Mouse (Mus musculus): ENCODE data around the gene Gpr39. TPM values are rescaled to one million over a fixed set of nuclear protein-coding genes. Genes with fewer than 3 reads are reported as not detected.
A peak's percentile ranks its signal among the peaks of the same experiment; 100 is the strongest.
"Not testable (repeated sequence)": the region's sequence is repeated elsewhere in the genome, so short reads cannot be mapped to it uniquely, and the experiment has no call there.

Gpr39 gene
- under 1 TPM; 0.33 to 0.34 TPM for total RNA-seq (2021)

DNA sequence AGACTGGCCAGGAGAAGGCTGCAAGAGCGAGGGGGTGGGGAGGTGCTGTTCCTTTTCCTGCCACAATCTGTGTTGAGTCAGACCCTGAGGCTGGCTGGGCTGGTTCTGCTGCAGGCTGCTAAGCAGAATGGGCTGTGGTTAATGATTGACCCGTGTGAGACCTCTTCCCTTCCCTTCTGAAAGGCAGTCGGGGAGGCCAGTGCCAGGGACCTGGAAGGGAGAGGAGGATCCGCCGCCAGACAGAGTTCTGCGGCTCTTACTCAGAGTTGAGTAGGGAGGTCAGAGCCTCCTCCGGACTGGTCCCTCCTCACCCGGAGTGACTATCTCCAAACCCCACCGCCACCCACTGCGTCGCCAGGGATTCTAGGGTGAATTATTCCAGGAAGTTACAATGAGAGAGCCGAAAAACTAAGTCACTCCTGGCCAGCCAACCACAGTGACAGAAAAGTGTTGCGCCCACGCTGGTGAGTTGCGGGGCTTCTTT lies at the start of gene Gpr39:
TSS of gene Gpr39 (plus strand) at position 206 of the 484 bp plus-strand sequence.
- no peak for DNase-seq (ENCODE audit: extremely low spot score in 1 of 2, low spot score in 1 of 2)

GRCm38 (mm10) chr1:125639501-125640253 lies 37.1 kb upstream of the Gpr39 start:
- DNase-seq (ENCODE audit: extremely low spot score in 1 of 2, low spot score in 1 of 2), result peak in 1 of 2 experiments; percentile 6

DNA sequence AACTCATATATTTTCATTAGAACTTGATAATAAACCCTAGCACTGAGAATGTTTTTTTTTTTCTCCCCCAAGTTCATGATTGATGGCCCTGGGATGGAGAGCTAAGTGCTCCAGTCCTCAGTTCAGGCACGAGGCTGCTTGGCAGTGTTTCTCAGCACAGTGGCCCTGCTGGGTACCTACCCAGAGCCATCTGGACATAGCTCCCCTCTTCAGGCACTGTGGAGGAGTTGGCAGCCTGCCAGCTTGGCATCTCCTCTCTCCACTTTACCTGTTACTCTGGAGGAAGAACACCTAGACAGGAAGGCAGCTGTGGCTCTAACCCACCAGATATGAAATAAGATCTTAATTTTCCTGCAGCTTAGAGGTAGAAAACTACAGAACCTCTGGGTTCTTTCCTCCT lies 33.2 kb upstream of the Gpr39 start:
- DNase-seq (ENCODE audit: extremely low spot score in 1 of 2, low spot score in 1 of 2), result no peak

DNA sequence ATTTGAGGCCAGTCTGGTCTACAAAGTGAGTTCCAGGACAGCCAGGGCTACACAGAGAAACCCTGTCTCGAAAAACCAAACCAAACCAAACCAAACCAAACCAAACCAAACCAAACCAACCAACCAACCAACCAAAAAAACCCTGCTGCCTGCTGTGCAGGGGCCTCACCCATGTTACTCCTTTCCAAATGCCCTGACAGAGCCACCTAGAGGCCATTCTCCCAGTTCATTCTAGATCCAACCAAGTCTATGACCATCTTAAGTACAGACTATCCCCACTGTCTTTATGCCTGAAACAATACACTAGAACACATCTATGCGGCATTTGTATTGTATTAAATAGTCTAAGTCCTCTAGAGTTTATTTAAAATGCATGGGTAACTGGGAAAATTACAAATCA lies 30.0 kb upstream of the Gpr39 start:
- DNase-seq (ENCODE audit: extremely low spot score in 1 of 2, low spot score in 1 of 2), result not testable (repeated sequence)

DNA sequence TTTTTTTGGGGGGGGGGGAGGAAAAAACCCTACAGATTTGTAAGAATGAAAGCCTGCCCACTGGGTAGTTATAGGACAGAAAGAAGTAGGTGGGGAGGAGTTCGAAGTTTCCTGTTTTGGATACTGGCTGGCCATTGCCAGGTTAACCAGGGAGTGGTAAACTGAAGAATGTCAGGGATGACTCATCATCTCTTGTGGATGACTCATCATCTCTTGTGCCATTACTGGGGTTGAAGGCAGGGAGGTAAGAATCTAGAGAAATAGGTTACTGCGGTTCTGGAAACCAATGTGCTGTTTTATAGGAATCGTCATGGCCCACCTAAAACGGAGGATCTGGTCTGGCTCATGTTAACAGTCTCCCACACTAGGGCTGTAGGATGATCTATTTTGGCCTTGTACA lies 28.8 kb upstream of the Gpr39 start:
- no peak for DNase-seq (ENCODE audit: extremely low spot score in 1 of 2, low spot score in 1 of 2)

- DNase-seq (ENCODE audit: extremely low spot score in 1 of 2, low spot score in 1 of 2), result no peak
Measured at GRCm38 (mm10) chr1:125649056-125649455, 27.7 kb upstream of the Gpr39 start.

DNA sequence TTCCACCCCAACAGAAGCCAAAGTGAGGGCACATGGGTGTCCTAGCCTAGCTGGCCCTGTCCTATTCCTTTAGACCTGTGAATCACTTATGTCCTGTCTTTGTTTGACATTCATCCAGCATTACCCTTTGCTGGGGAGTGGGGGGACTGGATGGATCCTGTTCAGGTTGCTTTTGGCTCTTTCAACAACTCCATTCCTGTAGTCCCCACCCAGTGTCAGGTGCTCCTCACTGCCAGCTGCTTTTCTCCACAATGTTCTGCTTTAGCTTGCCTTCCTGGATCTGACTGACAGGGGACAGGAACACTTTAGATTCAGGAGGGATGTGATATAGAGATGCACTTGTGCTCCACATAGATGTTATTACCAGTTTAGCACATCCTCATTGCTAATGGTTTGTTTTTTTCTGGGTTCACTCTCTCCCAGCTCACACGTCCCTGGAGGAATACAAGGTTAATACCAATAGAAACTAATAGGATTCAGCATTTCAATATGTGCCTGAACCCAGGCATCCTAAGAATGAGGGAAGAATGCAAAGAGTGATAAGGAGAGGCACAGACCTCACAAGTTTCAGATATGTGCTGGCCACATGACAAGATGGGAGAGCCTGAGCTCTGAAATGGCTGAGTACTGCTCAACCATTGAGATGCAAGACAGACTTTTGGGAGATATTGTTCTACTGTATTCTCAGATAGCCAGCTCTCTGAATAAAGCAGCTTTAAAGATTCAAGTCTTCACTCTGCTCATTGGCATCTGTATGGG lies 23.8 kb upstream of the Gpr39 start:
- no peak for DNase-seq (ENCODE audit: extremely low spot score in 1 of 2, low spot score in 1 of 2)

GRCm38 (mm10) chr1:125657416-125657815 lies 19.4 kb upstream of the Gpr39 start:
- DNase-seq (ENCODE audit: extremely low spot score in 1 of 2, low spot score in 1 of 2), result no peak

- no peak for DNase-seq (ENCODE audit: extremely low spot score in 1 of 2, low spot score in 1 of 2)
Measured at GRCm38 (mm10) chr1:125660151-125660550, 16.6 kb upstream of the Gpr39 start.

DNA sequence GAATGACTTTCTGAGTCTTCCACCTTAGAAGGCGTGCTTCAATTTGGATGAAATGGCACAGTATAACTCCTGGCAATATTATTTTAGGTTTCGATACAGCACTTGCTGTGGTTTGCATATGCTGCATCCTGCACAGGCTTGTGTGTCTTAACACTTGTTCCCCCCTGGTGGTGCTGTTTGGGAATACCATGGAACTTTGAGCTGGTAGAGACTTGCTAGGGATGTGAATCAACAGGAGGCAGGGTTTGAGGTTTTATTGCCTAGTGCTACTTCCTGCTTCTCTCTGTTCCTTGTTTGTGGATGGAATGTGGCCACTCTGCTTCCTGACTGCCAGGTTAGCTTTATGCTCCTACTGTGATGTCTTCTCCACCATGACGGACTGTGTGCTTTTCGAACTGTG lies 15.9 kb upstream of the Gpr39 start:
- no peak for DNase-seq (ENCODE audit: extremely low spot score in 1 of 2, low spot score in 1 of 2)

GRCm38 (mm10) chr1:125662058-125662457 lies 14.7 kb upstream of the Gpr39 start:
- no peak for DNase-seq (ENCODE audit: extremely low spot score in 1 of 2, low spot score in 1 of 2)

- no peak for DNase-seq (ENCODE audit: extremely low spot score in 1 of 2, low spot score in 1 of 2)
Measured at GRCm38 (mm10) chr1:125662660-125663059, 14.1 kb upstream of the Gpr39 start.

DNA sequence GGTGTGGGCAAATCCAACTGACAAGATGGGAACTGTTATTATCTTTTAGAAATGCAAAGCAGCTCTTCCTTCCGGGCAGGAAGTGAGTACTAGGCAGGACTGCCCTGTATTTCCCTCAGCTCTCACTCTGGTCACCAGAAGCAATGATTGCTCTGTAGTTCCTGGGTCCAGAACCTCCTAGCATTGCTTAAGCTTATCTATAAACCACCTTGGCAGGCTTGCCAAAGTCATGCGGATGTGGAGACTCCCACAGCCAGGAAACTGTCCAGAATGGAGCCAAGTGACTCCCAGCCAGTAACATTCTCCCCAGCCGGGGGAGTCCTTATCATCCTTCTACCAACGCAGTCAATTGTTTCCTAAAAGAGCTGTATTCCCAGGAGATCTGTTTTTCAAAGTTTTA lies 13.7 kb upstream of the Gpr39 start:
- DNase-seq (ENCODE audit: extremely low spot score in 1 of 2, low spot score in 1 of 2), result no peak

DNA sequence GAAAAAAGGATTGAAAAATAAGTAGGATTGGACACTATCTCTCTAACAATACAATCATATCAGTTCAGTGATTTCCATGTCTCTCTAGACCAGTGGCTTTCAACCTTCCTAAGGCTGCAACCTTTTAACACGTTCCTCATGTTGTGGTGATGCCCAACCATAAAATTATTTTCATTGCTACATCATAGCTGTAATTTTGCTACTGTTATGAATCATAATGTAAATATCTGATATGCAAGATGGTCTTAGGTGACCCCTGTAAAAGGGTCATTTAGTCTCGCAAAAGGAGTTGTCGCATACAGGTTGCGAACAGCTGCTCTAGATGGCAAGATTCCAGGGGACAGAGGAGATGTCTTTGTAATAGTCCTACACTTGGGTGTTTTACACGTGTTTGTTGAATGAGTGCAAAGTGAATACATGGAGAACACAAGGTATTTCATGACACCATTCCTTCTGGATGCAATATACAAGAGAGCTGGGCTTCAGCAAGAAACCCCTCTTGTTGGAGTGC lies 11.6 kb upstream of the Gpr39 start:
- no peak for DNase-seq (ENCODE audit: extremely low spot score in 1 of 2, low spot score in 1 of 2)

- no peak for DNase-seq (ENCODE audit: extremely low spot score in 1 of 2, low spot score in 1 of 2)
Measured at GRCm38 (mm10) chr1:125669035-125669434, 7.8 kb upstream of the Gpr39 start.

DNA sequence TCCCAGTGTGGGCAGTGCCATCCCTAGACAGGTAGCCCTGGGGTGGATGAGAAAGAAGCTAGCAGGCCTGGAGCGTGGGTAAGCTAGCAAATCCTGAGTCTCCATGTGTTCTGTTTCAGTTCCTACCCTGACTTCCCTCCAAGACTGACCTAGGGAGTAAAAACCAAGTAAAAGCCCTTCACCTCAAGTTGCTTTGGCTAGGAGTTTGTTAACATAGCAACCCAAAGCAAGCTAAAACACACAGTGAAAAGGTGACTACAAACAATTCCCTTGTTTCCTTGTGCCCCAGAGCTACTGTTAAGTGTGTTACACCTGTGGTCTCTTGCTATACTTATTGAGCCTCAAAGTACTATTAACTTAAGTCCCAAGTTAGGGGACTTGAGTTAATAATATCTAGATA lies 1.6 kb upstream of the Gpr39 start:
- no peak for DNase-seq (ENCODE audit: extremely low spot score in 1 of 2, low spot score in 1 of 2)

DNA sequence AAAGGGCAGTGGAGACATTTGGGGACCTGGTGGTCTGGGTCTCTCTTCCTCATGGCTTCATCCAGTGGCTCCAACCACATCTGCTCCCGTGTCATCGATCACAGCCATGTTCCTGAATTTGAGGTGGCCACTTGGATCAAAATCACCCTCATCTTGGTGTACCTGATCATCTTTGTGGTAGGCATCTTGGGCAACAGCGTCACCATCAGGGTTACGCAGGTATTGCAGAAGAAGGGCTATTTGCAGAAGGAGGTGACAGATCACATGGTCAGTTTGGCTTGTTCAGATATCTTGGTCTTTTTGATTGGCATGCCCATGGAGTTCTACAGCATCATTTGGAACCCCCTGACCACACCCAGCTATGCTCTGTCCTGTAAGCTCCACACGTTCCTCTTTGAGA lies 491 bp downstream of the Gpr39 start:
- DNase-seq (ENCODE audit: extremely low spot score in 1 of 2, low spot score in 1 of 2), result no peak

GRCm38 (mm10) chr1:125679522-125680077 lies 2.8 kb downstream of the Gpr39 start:
- no peak for DNase-seq (ENCODE audit: extremely low spot score in 1 of 2, low spot score in 1 of 2)

DNA sequence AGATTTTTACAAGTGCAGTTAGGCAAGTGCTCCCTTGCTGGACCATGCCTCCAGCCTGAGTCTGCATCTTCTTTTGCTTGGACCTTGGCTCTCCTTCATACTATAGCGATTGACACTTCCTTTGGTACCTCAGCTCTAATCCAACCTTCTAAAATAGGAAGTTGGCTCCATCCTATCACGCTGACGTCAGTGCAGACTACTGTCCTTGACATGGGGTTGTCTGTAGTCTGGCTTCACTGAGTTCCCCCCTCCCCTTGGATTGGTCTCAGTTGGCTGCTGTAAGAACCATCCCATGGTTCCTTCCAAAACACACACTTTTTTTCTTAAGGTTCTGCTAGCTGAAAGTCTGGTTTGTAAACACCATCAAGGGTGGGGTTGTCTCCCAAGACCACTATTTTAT lies 7.6 kb downstream of the Gpr39 start:
- no peak for DNase-seq (ENCODE audit: extremely low spot score in 1 of 2, low spot score in 1 of 2)

GRCm38 (mm10) chr1:125685304-125685703 lies 8.5 kb downstream of the Gpr39 start:
- no peak for DNase-seq (ENCODE audit: extremely low spot score in 1 of 2, low spot score in 1 of 2)

DNA sequence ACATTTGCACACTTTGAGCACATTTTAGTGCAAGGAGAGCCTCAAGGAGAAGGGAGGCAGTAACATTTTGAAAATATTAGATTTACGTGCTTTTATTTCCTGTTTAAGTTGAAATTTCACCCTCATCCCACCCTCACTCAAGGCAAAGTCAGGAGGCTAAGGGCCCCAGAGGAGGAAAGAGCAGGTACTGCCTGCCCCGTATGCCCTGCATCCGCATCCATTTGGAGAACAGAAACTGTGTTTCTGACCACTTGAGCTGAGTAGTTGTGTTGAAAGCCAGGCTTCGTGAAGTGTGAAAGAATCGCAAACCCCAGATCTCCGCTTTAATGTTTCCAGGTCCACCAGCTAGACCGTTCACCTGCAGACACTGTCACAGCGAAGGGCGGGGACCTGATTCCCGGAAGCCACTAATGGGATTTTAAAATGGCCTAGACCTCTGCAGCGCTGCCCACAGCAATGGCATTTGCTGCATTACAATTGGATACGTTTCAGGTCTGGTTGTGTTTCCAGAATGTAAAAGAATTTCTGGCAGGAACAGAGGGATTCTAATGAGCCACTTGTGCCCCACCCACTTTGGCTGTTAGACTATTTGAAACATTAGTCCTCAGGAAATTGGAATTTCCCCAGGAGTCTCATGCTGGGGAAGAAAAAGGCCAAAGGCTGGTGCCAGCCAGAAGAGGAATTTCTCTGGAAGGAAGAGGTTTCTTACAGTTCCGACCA lies 11.1 kb downstream of the Gpr39 start:
- DNase-seq (ENCODE audit: extremely low spot score in 1 of 2, low spot score in 1 of 2), result no peak

All from layer of hippocampus, postnatal 25 days (tissue).